Mouse (Mus musculus): ENCODE results near the gene Fam126a. TPM values are rescaled to one million over a fixed set of nuclear protein-coding genes. Genes with fewer than 3 reads are reported as not detected.

The Fam126a gene
- polyA plus RNA-seq (2015; fragmentation: Nextera tagmentation; extraction: Ambion mirVana) = 12.2 and 12.8 TPM in 2 replicates

GRCm38 (mm10) chr5:24030579-24030969 lies at the start of gene Fam126a:
Fam126a (minus strand) TSS chr5:24030690.

Other genes with a start within 250 kb of the Fam126a start
- 15.6 and 16.7 TPM in 2 replicates for gene Pus7, start 247.0 kb downstream of the Fam126a start, polyA plus RNA-seq (2015; fragmentation: Nextera tagmentation; extraction: Ambion mirVana)
- gene Rint1, start 243.0 kb downstream of the Fam126a start, polyA plus RNA-seq (2015; fragmentation: Nextera tagmentation; extraction: Ambion mirVana) = 19.3 and 21.5 TPM in 2 replicates
- 114 and 121 TPM in 2 replicates for gene Tomm7, start 186.5 kb downstream of the Fam126a start, polyA plus RNA-seq (2015; fragmentation: Nextera tagmentation; extraction: Ambion mirVana)
- gene Klhl7, start 69.9 kb upstream of the Fam126a start, polyA plus RNA-seq (2015; fragmentation: Nextera tagmentation; extraction: Ambion mirVana) = 29.2 and 31.8 TPM in 2 replicates
- gene Nupl2, start 134.3 kb upstream of the Fam126a start, polyA plus RNA-seq (2015; fragmentation: Nextera tagmentation; extraction: Ambion mirVana) = 8.4 and 10.1 TPM in 2 replicates